Mouse (Mus musculus): Measurements from ENCODE around the gene S100a5. TPM values are rescaled to one million over a fixed set of nuclear protein-coding genes. Genes with fewer than 3 reads are reported as not detected.
A peak's percentile ranks its signal among the peaks of the same experiment; 100 is the strongest.

Gene S100a5
- 0.51 and 1.2 TPM in 2 replicates for polyA plus RNA-seq (2015; fragmentation: Nextera tagmentation; extraction: Ambion mirVana)

DNA sequence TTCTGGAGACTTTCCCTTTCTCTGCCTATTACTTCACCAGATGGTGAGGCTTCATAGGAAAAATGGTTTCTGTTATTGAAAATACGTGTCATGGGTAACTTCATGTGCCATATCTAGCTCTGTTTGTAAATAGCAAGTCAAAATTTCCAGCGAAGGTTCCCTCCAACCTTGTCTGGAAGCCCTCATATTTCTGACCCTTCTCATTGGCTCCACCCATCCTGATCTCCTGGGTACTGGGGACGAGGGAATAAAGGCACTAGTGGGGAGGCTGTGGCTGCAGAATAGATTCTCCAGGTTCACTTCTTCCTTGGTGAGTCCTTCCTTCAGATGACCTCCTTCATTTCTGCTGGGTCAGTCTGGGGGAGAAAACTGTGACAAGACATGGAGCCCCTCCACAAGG lies at the start of gene S100a5:
S100a5 (plus strand) TSS at position 301 of the 400 bp plus-strand sequence.
- DNase-seq (ENCODE audit: low spot score), result no peak

DNA sequence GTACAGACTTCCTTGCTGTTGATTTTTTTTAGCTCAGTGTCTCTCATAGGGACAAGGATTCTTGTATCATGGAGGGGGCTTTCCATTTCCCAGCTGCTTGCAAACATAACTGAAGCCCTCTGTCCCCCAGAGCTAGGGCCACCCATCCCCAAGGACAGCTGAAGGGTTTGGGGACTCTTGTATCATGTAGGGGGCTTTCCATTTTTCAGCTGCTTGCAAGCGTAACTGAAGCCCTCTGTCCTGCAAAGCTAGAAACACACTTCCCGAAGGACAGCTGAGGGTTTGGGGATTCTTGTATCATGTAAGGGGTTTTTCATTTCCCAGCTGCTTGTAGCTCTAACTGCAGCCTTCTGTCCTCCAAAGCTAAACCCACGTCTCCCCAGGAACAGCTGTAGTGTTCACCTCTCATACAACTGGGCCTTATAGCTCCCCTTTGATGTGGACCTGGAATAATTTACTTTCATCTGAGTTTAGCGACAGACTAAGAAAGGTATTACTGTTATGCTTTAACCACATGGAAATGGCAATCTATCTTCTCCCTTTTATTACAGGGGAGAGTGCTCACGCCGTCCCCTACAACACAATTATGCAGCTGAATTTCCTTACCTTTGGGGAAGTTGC lies 48.2 kb upstream of the S100a5 start, which contains the start of gene S100a3:
S100a3 (plus strand) TSS at position 571 of the 621 bp plus-strand sequence.
- no peak for DNase-seq (ENCODE audit: low spot score)

DNA sequence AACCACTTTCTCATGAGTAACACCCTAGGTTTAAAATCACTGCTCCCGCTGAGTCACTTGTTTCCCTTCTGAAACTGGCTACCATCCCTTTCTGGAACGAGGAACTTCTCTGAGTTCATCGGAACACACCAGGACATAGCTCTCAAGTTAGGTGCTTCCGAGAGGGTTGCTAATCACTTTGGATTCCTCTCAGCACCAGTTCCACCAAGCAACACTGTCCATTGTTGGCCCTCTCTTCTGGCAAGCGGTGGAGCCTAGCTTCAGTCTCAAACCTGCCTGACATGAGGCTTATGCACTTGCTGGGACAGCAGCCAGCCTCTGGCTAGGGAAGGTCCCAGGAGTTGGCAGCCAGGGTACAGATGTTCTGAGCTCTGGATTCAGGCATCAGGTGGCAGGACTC lies 33.6 kb upstream of the S100a5 start:
- DNase-seq (ENCODE audit: low spot score), result no peak

- no peak for DNase-seq (ENCODE audit: low spot score)
These were observed 33.0 kb upstream of the S100a5 start for GRCm38 (mm10) chr3:90575320-90575719.

GRCm38 (mm10) chr3:90576351-90577001 lies 31.8 kb upstream of the S100a5 start:
- DNase-seq (ENCODE audit: low spot score), result no peak

GRCm38 (mm10) chr3:90579433-90579832 lies 28.9 kb upstream of the S100a5 start:
- no peak for DNase-seq (ENCODE audit: low spot score)

GRCm38 (mm10) chr3:90581141-90581540 lies 27.2 kb upstream of the S100a5 start:
- DNase-seq (ENCODE audit: low spot score), result no peak

- peak; percentile 22 for DNase-seq (ENCODE audit: low spot score)
These were observed 26.2 kb upstream of the S100a5 start for GRCm38 (mm10) chr3:90582156-90582555.

GRCm38 (mm10) chr3:90582556-90582955 lies 25.8 kb upstream of the S100a5 start:
- DNase-seq (ENCODE audit: low spot score), result no peak

DNA sequence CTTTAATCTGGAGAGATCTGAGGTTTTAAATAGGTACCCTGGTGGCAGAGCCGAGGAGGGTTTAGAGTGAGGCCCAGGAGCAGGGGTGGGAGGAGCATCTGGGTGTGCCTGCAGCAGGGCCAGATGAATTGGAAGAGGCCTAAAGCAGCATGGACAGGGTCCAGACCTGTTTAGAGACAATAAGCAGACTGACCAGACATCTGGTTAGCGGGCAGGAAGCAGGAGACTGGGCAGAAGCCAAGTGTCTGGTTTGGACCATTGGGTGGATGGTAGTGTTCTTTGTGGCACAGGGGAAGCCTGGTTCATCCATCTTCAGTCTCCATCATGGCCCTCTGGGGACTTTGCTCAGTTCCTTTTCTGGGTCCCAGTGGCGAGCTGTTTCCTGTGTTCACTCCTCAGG lies 24.4 kb upstream of the S100a5 start:
- DNase-seq (ENCODE audit: low spot score), result no peak

DNA sequence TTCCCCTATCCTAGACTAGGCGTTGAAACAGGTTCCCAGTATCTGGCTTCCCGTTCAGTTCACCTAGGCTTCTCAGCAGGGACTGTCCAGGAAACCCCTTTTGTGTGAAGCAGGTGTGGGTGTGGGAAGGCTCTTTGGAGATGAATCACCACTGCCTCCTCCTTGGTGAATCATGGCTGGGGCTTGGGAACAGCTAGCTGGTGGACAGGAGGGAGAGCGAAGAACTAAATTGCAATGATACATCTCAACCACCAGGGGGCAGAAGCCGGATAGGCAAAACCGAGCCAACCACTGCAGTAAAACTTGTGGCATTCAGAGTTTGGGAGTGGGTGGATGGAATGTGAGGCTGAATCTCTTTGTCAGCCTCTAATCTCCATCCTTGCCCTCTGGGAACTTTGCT lies 22.7 kb upstream of the S100a5 start:
- DNase-seq (ENCODE audit: low spot score), result peak; percentile 78

DNA sequence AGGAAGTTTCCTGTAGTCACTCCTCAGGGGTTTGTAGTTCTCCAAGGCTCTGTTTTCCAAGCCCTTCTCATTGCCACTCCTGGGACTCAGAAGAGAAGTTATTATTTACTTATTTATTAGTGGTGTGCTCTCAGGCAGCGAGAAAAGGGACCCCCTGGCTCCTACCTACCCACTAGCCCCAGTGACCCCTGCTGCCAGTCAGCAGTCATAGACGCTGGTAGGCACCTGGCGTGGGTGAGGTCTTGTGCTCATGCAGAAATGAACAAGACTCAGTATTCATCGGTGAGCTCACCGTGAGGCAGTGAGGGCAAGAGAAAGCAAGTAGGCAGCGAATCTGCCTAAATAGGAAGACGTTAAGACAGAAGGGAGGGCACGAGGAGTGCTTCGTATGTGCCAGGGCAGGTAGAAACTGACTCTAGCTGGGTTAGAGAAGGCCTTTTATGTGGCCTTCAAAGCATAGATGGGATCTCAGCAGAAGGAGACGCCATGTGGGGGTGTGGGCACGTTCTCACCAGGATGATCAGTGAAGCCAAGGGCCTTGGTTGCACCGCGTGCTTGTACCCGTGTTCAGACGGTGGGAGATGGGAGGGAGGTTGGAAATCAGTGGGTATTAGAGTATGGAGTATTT lies 22.2 kb upstream of the S100a5 start:
- DNase-seq (ENCODE audit: low spot score), result peak; percentile 51

DNA sequence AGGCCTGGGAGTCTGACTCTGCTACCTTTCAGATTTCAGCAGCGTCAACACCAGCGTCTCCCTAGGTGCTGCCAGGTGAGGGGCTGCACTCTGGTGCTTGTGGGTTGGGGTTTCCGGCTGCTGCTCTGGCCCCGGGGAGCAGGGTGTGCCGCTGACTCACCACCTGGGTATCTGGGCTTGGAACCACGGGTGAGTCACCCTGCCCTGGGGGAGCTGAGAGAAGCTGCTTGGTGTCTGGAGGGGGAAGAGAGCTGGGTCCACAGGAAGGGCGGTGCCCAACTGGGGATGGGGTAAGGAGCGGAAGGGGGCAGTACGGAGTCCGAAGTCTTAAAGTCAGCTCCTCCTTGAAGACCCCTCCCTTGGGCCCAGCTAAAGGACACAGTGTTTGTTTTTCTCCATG lies 21.4 kb upstream of the S100a5 start:
- DNase-seq (ENCODE audit: low spot score), result peak; percentile 88

- DNase-seq (ENCODE audit: low spot score), result peak; percentile 33
These were observed 20.8 kb upstream of the S100a5 start for GRCm38 (mm10) chr3:90587361-90588101.

- peak; percentile 75 for DNase-seq (ENCODE audit: low spot score)
These were observed 18.9 kb upstream of the S100a5 start for GRCm38 (mm10) chr3:90589390-90589789.

- no peak for DNase-seq (ENCODE audit: low spot score)
These were observed 18.4 kb upstream of the S100a5 start, which contains the start of gene S100a2 for GRCm38 (mm10) chr3:90589947-90590346. TSS of gene S100a2 (plus strand) at chr3:90590247.

GRCm38 (mm10) chr3:90594466-90594865 lies 13.9 kb upstream of the S100a5 start:
- DNase-seq (ENCODE audit: low spot score), result no peak

DNA sequence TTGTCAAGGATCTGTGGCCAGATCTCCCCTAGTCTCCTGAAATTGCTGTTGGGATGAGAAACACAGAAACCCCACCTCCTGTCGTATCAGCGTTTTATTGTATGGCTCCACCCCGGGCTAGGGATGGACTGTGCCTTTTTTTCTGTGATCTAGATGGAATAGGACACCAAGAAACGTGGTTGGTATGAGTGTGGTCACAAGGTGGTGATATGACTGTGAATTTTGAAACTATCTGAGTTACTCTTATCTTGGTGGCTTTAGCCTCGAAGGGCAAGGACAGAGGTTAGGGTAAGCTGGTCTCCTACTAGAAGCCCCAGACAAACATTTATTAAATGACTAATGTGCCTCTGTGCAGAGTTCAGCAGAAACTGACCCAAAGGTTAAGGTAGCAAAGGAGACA lies 12.8 kb upstream of the S100a5 start:
- DNase-seq (ENCODE audit: low spot score), result no peak

- no peak for DNase-seq (ENCODE audit: low spot score)
These were observed 11.5 kb upstream of the S100a5 start for GRCm38 (mm10) chr3:90596810-90597209.

DNA sequence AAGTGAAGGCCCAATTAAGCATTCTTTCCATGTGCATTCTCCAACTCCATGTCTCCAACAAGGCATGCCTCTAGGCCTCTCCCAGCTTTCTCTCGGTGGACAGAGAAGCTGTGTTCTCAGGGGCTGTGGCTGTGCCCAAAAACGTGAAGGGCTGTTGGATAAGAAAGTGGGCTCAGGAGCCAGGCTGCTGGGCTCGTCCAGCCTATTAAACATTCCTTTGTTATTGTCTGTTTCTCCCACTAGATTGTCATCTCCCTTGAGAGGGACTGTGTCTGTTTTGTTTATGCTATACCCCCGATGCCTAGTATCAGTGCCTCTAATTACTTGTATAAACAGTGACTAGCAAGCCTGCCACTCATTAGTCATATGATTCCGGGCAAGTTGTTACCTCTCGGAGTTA lies 10.6 kb upstream of the S100a5 start:
- no peak for DNase-seq (ENCODE audit: low spot score)

DNA sequence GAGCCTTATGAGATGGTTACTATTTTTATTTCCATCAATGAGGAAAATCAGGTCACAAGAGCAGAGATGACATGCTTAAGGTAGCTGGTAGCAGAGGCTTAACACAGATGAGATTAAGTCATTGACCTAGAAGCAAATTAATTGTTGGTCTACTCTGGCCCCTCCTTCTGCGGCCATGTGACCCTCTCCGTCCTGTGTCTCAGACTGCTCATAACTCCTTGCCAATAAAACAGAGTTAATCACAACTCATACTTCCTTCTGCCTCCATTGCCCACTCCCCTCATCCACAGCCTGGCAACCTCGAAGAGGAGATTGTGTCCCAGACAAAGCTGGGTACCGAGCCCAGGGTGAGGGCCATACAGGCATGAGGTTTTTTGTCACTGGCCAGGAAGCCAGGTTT lies 10.1 kb upstream of the S100a5 start:
- no peak for DNase-seq (ENCODE audit: low spot score)

DNA sequence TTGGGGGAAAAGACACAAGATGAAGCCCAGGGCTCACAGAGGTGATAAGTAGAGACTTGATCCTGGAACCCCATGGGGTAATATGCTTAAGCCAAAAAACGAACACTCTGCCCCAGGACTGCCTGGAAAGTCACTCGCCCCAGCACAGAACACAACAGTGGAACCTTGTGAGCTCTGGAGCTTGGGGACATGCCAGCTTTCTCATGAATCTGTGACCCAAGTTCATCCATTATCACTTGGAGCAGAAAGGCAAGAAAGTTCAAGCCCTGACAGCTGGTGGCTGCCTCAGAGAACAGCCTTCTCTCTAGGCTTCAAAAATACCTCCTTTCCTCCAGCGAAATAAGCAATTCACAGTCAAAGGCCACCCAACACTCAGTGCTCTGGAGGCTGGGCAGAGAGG lies 8.9 kb upstream of the S100a5 start:
- no peak for DNase-seq (ENCODE audit: low spot score)
